Mouse (Mus musculus): ENCODE data around the gene Gna11.

DNA sequence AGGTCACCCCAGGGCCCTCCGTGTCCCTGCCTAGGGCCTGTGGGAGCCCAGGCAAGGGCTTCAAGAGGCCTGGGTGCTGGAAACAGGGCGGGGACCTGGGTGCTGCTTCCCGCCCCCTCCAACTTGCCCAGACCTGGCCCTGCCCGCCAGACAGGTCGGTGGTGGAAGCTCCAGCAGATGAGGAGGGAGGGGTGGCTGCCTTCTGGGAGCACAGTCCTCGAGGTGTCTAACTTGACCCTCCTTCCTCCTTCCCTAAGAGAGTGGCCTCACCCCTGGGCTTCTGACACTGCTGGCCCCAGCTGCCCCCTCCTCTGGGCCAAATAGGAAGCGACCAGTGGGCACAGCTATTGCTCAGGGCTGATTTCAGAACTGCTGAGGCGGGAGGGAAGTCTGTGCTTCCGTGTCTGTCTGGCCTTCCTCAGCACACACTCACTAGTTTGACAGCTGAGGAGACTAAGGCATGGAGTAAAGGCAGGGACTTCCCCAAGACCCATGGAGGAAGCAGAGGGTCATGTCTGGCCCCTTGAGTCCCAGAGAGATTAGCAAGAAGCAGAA lies 20.9 kb downstream of the Gna11 start, which contains the start of gene Gna15:
- TF ChIP-seq GATA1 (IDR thresholded peaks at IDR 0.05; ENCODE audit: borderline replicate concordance, low read length) = no peak
- no peak for TF ChIP-seq FLI1 (IDR thresholded peaks at IDR 0.05; ENCODE audit: low read length)

All from megakaryocyte, embryonic 14.5 days (primary cell).